Mouse (Mus musculus) cerebellum, adult 11-12 months (tissue): ENCODE data around the gene Tmub1.

ENCODE experiments used
- DNase-seq: peaks from one replicate; pipeline ENCODE4 v3.0.0; 2022

Gene Tmub1

DNA sequence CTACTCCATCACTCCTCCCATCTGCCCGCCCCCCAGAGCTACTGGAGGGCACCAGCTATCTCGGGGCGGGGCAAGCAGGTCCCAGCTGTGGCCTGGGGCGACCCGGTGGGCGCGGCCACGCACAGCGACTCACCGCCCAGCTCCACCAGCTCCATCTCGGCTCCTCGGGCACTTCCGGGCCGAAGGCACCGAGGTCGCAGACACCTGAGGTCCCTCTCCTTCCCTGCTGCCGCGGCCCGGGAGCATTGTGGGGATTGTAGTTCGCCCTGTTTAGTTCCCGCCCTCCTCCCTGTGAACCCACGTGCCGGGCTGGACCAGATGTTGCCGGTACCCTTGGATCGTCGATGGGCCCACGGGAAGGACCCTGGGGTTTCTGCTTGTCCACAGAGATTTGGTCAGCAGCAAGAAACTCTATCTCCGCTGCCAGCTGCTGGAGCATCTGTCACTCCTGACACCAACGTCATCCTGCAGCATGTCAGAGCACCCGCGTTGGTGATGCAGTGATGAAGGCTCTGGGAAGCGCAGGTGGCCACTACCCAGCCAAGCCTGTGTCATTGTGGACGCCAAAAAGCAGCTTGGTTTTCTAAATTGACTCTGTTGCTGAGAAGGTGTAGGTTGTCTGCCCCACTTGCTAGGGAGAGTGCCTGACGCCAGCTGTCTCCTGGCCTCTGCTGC is at the start of gene Tmub1:
TSS of gene Tmub1 (minus strand) at position 231 of the 675 bp plus-strand sequence.
- DNase-seq, result peak; percentile 88

DNA sequence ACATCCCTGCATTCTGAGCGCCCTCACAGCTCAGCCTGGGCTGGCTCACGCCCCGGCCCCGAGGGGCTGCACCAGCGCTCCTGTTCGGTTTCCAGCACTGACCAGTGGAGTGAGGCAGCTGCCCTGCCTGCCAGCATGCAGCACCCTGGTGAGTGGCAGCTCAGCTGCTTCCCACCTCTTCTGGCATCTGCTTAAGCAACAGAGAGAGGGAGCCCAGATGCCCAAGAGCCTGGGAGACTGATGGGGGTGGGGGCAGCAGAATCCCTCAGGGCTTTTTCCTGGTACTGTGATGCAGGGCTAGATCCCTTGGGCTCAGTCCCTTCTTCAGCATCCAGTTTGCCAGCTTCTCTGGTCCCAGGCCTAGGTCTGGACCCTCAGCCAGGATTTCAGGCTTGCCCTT is 49.1 kb upstream of the Tmub1 start:
- DNase-seq, result peak; percentile 10

DNA sequence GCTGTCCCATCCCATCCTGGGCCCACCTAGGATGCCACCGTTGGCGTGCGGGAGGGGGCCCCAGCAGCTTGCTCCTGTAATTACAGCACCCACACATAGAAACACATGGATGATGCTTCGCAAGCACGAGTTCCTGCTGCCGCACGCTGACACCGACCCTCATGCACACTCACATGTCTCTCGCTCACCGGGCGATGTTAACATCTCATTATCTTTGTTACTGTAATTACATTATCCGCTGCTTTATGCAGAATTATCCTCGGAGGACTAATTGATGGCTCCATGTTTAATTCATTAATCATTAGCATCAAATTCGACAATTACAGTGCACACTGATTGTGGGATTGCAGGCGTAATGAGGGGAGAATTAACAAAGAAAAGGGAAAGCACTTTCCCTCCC is 47.4 kb upstream of the Tmub1 start:
- no peak for DNase-seq

DNA sequence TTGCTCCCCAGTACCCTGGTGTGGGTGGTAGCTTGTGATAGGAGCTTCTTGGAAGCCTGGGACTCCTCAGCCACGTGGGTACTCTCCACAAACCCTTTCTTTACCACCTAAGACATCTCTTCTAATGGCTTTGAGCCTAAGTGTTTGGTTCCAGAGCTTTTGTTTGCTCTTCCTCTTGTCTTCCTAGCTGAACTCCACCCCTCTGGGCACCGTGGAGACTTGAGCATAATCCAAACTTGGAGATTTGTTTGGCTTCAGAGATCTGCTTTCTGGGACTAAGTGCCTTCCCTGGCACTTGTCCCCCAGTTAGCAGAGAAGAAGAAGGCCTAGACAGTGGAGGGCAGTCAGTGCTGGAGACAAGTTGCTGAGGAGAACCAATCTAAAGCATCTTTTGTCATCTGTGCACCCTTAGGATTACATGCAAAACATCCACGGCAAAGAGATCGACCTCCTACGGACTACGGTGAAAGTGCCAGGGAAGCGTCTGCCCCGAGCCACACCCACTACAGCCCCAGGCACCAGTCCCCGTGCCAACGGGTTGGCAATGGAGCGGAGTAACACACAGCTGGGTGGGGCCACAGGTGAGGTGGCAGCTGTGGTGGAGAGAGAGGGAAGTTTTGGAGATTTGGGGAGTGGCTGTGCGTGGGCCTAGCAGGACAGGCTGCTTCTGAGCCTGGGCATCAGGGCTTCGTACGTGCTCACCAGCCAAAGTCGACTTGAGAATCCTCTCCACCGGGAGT is 45.1 kb upstream of the Tmub1 start:
- DNase-seq, result peak; percentile 8

DNA sequence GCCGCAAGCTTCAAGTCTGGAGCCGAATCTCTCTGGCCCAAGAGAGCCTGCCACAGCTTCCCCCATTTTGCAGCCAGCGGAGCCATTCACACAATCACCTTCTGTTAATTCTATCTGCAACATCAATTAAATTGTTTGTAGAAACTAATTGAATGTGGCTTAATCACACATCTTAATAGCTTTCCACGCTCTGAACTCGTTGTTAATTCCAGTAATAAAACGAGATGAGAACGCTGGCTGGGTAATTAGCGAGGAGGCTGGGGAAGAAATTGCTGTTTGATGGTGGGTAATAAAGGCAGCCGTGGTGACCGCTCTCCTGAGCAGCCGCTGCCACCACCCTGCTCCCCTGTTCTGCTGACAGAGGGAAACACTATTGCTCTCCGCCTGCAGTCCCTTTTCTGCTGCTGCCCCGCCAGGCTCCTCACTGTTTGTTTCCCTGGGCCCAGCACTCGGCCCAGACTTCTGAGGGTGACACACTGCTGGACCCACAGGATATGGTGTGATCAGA is 42.8 kb upstream of the Tmub1 start:
- DNase-seq, result no peak

DNA sequence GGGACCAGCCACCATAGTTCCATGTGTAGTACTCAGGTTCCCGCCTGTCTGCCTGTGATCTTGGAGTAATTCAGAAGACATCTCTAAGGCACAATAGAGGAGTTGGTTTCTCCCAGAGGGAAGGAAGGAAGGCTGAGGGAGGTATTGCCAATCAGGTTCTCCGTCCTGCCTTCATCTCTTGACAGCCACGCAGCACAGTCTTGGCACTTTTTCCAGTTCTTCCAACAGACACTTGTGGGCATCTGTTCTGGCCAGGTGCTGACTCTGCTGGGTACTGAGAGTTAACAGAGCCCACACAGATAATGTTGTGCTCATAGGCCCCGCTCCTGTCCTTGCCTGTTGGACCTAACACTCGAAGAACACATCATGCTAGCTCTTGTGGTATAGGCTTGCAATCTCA is 39.1 kb upstream of the Tmub1 start:
- DNase-seq, result no peak

DNA sequence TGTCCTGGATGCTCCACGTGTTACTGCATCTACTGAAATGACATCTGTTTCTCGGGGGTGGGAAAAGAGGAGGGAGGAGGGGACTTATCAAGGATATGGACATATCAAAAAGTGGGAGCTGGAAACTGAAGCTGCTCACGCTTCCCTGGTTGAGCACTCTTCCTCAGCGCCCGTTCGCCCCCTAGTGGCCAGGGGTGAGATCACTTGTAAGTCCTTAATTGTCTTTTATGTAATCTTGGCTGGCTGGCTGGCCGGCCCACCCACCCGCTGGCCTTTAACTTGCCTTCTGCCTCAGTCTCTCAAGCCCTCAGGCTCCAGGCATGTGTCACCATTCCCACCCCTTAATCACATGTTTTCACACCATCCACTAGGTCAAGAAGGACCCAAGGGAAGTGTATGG is 38.4 kb upstream of the Tmub1 start:
- DNase-seq, result peak; percentile 86

DNA sequence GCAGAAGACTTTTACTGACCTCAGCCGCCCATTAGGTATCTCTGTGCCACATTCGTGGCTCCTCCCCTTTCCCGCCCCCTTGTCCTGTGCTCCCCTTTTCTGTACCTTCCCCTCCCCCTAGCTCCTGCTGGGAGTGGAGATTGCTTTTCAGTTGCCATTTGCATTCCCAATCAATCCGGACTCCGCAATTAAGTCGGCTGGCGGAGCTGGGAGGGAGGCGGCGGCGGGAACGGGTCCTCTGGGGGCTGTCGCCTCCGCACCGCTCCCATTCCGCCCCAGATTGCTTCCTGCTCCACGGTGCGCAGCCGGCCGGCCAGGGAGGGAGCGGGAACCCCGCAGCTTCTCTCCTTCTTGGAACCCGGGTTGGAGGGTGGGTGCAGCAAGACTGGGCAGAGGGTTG is 37.3 kb upstream of the Tmub1 start:
- DNase-seq, result no peak

DNA sequence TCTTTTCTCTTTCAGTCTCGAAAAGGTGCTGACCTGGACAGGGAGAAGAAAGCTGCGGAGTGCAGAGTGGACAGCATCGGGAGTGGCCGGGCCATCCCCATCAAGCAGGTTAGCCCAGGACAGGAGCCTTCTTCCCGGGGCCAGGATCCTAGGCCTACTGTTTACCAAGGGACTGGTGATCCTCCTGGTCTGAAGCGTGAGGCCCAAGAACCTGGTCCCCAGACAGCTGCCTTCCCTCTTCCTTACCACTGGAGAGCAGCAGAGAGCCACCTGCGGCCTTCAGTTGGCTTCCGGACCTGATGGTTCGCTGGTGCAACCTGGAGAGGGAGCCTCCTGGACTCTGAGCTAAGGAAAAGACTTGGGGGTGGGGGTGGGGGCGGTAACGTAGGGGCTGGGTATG is 35.7 kb upstream of the Tmub1 start:
- peak; percentile 77 for DNase-seq

DNA sequence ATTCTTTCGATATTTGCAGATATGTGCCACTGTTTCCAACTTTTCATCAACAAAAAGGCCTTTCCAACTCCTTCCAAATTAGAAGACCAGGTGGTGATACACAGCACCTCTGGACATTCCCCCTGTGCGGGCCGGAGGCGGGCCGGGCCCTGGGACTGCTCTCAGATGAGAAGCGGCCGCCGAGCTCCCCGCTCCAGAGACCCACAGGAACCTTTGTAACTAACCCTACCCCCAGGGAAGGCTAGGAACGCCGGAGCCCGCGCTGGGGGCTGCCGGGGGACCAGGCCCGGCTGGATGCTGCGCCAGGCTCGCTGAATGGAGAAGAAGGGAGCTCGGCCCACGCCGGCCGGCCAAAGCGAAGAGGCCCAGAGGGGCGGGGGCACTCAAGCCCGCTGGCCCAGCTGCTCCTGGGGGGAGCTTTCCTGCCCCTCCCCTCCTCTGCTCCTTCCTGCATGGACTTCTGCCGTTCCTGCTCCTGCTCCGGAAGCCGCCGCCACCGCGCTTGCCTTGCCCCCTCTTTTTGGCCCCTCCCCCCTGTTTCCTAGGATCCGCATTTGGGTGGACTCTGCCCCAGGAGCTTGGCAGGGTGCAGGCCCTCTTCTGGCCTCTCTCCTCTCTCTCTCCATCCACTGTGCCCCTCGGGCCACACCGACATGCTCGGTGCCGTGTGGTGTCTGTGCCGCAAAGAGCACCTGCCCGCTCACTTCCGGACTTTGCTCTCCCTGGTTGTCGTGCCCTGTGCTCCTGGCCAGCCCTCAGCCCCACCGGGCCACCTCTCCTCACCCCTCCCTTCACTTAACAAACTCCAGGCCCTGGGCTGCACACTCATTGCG is 34.8 kb upstream of the Tmub1 start:
- DNase-seq, result no peak

DNA sequence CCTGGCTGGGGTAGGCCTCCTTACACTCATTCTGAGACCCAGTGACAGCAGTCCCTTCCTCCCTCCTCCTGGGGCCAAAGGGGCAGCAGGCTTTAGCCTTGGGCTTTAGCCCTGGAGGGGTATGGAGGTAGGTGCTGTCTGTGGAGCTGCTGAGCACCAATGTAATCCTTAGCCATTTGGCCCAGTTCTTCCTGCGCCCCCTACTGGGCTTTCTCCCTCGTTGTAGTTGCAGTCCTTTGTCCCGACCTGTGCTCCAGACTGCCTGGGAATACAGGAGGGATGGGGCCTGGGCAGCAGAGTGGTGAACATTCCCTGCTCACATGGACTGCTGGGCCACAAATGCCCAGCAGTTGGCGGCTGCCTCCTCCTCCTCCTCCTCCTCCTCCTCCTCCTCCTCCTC is 34.0 kb upstream of the Tmub1 start:
- peak; percentile 74 for DNase-seq

DNA sequence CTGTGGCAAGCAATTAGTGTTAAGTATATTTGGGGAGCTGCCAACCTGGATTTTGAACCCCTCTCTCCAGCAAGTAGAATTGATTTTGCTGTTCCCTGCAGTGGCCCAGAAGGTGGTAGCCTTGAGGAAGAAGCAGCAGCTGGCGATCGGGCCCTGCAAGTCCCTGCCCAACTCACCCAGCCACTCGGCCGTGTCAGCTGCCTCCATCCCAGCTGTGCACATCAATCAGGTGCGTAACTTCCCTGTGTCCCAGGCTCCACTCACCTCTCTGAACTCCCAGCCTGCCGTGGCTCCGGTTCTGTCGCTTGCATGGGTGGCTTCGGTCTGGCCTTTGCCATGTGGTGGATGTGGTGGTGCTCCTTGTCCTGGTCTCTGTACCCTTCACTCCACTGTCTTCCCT is 30.3 kb upstream of the Tmub1 start:
- DNase-seq, result no peak

DNA sequence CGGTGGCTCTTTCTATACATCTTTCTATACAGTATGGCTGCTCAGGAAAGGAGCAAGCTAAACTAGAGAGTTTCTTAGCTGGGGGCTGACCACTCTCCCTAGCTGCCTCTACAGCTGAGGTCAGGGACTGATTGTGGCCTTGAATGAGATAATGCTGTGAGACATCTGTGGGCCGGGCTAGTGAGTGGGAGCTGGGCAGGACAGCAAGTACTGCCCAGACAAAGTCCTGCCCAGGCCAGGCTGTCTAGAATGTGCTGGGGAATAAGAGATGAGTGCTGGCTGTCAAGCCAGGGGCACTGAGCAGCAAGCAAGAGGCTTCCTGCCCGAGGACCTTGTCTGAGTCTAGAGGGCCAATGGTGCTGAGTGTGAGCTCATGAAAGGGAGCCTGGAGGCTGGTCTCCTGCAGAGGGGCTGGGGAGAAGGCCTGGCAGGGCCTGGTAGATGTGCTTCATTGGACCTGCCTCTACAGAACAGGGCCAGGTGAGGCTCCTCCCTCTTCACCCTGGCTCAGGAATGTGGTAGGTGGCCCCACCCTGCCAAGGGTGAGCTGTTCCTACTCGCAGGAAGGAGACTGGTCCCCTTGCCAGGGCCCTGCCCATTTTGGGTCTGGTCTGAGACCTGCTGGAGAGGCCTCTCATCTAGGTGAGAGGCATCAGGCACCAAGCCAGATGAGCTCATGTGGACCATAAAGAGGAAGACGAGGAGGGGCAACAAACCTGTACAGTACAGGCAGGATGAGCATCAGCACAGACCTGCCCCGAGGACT is 28.0 kb upstream of the Tmub1 start:
- peak; percentile 74 for DNase-seq

DNA sequence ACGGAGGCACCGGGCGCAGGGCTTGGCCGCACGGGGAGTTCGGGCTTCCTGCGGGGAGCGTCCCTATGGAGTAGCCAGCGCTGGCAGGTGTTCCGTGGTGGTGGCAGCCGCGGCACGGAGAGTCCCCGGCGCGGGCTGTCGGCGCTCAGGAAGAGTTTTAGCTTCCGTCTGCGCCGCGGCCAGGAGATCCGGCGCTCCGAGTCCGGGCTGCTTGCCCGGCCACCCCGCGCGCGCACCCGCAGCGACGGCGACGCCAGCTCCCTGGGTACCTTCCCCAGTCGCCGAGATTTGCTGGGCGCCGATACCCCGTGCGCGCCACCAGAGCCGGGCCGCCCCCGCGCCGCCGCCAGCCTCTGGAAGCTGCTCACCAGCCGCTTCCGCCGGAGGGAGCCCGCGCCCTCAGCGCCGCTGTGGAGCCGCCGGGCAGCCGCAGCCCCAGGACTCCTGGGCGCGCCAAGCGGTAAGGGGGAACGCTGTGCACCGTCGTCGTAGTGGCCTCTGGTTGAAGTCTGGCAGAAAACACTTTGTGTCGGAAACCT is 27.1 kb upstream of the Tmub1 start:
- no peak for DNase-seq

DNA sequence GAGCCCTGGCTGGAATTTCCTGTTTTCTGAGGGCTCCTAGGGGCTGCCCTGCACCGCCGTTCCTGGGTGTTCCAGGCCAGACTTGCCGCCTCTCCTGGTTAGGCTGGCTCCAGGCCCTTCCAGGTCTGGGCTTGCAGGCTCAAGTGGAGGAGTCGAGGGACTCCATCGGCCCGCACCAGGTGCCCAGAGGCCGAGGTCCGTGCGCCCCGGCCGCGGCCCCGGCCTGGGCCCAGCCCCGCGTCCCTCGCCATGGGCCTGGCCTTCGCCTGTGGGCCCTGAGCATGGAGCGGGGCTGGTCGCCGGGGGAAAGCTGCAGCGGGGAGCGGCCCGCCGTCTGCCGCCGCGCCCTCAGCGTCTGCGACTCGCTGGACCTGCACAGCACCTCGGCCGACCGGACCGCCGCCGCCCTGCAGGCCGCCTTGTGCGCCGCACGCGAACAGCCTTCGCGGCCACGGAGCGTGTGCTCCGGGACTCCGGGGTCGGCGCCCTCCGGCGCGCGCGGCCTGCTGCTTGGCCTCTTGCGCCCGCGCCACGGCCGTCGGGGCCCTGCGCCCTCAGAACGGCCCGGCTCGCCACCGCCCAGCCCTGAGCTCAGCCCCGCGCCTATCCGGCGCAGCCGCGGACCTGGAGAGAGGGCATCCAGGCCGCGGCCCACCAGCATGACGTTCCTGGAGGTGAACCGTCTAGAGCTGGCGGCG is 26.5 kb upstream of the Tmub1 start:
- DNase-seq, result peak; percentile 39

DNA sequence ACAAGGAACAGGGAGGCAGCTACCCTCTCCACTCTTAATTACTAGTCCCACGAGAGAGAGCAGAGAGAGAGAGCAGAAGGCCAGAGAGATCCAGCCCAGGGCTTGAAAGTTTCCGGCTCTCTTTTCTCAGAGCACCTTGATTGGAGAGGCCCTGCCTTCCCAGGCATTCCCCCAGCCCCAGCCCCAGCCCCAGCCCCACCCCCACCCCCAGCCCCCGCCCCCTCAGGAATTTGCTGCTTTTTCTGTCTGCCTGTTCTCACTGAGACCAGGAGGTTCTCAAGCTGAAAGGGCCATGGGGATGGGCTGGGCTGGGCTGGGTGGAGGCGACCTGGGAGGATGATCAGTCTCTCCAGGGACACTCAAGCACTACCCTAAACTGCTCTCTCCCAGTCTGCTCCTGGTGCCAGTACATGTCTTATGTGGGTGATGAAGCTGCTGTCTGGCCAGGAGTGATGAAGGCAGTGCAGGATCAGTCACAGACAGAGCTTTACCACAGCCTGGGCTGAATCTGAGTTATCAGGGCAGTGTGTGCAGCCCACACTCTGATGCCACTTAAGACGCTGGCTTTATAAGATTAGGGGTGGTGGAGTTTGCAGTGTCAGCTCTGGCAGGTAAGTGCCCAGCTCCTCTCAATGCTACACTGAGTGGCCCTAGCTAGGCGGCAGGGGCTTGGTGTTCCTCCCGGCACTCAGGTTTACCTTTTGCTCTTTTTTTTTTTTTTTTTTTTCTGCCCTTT is 25.4 kb upstream of the Tmub1 start:
- no peak for DNase-seq

DNA sequence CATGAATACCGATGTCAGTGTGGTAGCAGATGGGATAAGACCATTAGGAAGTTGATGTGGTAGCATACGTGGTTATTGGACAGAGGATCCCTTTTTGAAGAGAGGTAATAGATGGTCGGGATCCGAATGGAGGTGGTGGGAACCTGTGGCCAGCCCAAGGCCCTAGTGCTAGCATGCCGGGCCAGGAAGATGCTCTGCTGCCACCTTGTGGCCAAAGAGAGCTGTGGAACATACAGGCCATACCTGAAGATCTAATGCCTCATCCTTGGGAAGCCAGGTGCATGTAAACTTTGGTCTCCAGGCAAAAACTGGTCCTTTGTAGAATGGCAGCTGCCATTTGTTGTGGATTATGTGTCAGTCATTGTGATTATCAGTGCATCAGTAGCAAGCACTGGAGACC is 22.9 kb upstream of the Tmub1 start:
- DNase-seq, result peak; percentile 78

DNA sequence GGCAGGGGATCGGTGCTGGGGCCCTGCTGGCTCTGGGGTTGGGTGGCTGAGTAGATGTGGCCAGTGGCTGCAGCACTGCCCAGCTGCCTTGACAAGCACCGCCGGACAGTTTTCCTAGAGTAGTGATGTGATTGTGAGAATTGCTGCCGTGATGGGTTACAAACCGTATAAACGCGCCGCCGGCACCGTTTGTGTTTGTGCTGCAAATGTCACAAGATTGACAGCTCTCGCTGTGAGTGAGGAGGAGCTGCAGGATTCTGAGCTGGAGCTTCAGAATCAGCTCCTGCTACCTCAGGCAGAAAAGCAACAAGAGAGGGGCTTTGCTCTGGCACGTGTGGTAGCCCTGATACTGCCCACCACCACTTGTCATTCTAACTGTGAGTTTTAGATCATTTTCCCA is 19.1 kb upstream of the Tmub1 start:
- no peak for DNase-seq

DNA sequence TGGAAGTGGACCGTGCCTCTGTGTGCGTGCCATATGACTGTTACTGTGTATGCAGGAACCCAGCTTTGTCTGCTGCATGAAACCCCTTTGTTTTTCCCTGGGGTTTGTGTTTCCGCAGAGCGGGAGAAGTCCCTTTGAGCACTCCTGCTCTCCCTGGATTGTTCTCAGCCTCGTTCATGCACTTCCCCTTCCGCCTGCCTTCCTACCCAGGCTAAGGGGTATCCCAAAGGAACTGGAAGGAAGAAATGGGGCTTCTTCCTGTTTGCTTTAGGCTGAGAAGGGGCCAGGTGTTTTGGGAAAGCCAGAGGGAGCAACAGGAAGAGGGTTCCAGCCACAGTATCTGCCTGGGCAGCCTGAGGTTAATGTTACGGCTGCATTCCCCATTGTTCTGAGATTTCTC is 8.0 kb upstream of the Tmub1 start:
- DNase-seq, result no peak

DNA sequence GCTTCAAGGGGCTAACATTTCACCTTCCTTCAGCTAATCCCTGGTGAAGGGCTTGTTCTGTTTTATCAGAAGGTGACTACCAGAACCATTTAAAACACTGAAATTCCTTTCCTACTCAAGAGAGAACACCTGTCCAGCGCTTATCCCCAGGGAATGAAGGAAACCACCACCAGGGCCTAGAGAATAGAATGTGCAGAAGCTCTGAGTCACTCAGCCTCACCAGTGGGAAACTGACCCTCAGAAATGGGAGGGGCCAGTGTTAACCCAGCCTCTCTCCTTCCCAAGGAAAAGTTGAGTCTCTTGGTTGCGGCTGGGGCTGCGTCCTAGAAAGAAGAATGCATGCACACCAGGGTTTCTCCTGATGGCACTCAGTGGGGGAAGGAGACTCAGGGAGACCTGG is 7.4 kb upstream of the Tmub1 start:
- DNase-seq, result no peak

DNA sequence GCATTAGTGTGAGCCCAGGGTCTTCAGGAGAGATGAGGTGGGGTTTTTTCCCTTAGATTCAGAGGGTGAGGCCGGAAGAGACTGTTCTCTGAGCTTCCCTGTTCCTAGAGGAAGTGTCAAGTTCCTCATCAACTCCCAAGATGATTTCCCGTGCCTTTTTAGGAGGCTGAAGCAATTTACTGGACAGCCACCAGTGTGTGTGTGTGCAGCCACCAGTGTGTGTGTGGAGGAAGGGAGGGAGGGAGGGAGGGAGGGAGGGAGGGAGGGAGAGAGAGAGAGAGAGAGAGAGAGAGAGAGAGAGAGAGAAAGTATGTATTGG is 6.3 kb upstream of the Tmub1 start:
- DNase-seq, result no peak
